Mouse (Mus musculus): ENCODE results near the gene Rsu1.

Rsu1 gene

DNA sequence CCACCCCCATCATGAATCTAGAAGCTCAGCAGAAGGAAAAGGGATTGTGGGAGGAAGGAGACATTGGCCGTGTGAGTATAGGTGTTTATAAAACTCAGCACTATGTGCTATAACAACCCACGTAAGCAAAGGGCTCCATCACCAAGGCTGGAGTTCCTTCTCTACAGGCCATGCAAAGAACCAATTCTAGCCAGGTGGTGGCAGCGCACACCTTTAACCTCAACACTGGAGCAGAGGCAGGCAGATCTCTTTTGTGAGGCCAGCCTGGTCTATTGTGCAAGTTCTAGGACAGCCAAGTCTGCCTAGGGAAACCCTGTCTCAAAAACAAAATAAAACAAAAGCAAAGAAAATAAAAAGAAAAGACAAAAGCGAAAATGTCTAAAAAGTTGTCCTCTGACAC is 231.4 kb downstream of the Rsu1 start:
- no peak for DNase-seq

DNA sequence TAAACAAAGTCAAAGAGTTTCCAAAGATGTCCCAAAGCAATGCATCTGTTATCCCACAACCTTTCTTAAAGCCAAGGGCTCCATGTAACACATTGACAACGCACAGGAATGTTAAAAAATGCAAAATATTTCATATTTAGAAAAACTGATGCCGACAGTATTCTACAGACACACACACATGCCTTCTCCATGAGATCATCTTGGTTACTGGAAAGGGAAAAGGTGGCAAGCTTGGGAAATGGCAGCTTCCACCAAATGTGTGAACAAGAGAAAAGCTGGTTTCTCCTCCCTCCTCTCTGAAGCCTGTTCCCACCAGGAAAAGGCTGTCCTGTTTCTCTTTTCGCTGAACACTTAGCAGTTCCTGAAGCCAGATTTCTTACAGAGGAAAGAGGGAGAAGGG is 232.4 kb downstream of the Rsu1 start:
- DNase-seq = no peak

All from lung, postnatal 4 days (tissue).